Mouse (Mus musculus) liver, embryonic 14.5 days (tissue): ENCODE measurements around the gene Fbxo34.

Experiments
- CTCF ChIP-seq: IDR thresholded peaks from 2 replicates; pipeline ENCODE4 v1.5.1; 2016; ENCODE audit warnings: antibody characterized with exemption, low read depth, control low read depth
- EP300 ChIP-seq: IDR thresholded peaks from 2 replicates; pipeline ENCODE4 v1.6.1; 2016; ENCODE audit warnings: antibody characterized with exemption, low read depth

DNA sequence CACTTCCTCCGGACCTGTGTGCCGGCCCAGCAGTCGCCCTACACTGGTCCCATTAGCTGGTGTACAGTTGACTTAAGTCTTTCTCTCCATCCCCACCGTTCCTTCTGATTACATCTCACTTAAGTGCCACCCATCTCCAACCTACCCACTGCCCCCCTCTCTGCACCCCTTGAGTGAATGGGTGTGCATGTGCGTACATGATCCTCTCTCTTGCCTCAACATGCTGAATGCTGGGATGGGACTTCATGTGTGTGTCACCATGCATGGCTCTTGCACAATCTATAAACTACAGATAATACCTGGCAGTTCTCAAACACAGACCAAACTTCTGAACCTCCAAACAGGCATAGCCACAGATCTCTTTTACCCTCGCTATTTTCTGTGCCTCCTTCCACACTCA is 101.4 kb downstream of the Fbxo34 start:
- TF ChIP-seq CTCF (no peak), EP300 (no peak)
